Comparison of ENCODE assay signal across 8 mouse cellular contexts in genomic region chr2:156112080-156112423, GRCm38 (mm10). TPM values are rescaled to one million over a fixed set of nuclear protein-coding genes. Genes with fewer than 3 reads are reported as not detected.
DNase-seq lines count a peak whose midpoint lies in the region; ATAC-seq and TF ChIP-seq lines count a peak whose summit lies in the region.
"Not testable (repeated sequence)": the region's sequence is repeated elsewhere in the genome, so short reads cannot be mapped to it uniquely, and the experiment has no call there.

No protein-coding gene starts in this region.

- H3K9me3 ChIP-seq in ES-E14 (ENCODE audit: control insufficient read depth, insufficient read depth, low read depth, low read length); embryonic facial prominence, embryonic 15.5 days (replicated peaks); heart, embryonic 10.5 days; hindbrain, embryonic 15.5 days; liver, embryonic 16.5 days (replicated peaks; ENCODE audit: control insufficient read depth, low read length); midbrain, embryonic 14.5 days (ENCODE audit: control insufficient read depth, low read length); stomach, embryonic 14.5 days (ENCODE audit: control insufficient read depth, low read depth, low read length): not testable (repeated sequence)

- H3K27ac ChIP-seq in ES-E14 (ENCODE audit: insufficient read depth, low read depth, low read length, poor library complexity, severe bottlenecking) = not testable (repeated sequence)
- H3K27ac ChIP-seq in embryonic facial prominence, embryonic 15.5 days (replicated peaks) = peak overlapping the region; percentile 94
- H3K27ac ChIP-seq in heart, embryonic 10.5 days = peak overlapping the region; percentile 99
- peak overlapping the region; percentile 96 for H3K27ac ChIP-seq in hindbrain, embryonic 15.5 days (replicated peaks)
- H3K27ac ChIP-seq in left cerebral cortex, adult 2 months = peak overlapping the region; percentile 97; the same call in 1 of the 2 replicates
- H3K27ac ChIP-seq in liver, embryonic 16.5 days (ENCODE audit: low read length) = peak overlapping the region; percentile 72
- H3K27ac ChIP-seq in midbrain, embryonic 14.5 days (replicated peaks; ENCODE audit: low read depth, low read length) = peak overlapping the region; percentile 92
- peak overlapping the region; percentile 90; the same call in 1 of the 2 replicates for H3K27ac ChIP-seq in stomach, embryonic 14.5 days (ENCODE audit: low read length)

- H3K9ac ChIP-seq in ES-E14 (ENCODE audit: insufficient read depth, low read depth, low read length, poor library complexity, severe bottlenecking) = peak overlapping the region; percentile 57; the same call in 1 of the 2 replicates
- not testable (repeated sequence) for H3K9ac ChIP-seq in embryonic facial prominence, embryonic 15.5 days
- peak overlapping the region; percentile 89; the same call in 1 of the 2 replicates for H3K9ac ChIP-seq in hindbrain, embryonic 15.5 days
- peak overlapping the region; percentile 80 for H3K9ac ChIP-seq in liver, embryonic 16.5 days (ENCODE audit: low read depth, low read length)
- peak overlapping the region; percentile 96; the same call in 1 of the 2 replicates for H3K9ac ChIP-seq in midbrain, embryonic 14.5 days (replicated peaks; ENCODE audit: low read length)
- H3K9ac ChIP-seq in stomach, embryonic 14.5 days (replicated peaks; ENCODE audit: low read depth, low read length) = peak overlapping the region; percentile 99; the same call in 1 of the 2 replicates

- not testable (repeated sequence) for ATAC-seq in embryonic facial prominence, embryonic 15.5 days (ENCODE audit: insufficient number of reproducible peaks, low FRiP score, low TSS enrichment, low read depth); hindbrain, embryonic 15.5 days (ENCODE audit: low FRiP score, low read depth); liver, embryonic 16.5 days (ENCODE audit: low read depth); midbrain, embryonic 14.5 days (ENCODE audit: low FRiP score, low TSS enrichment); stomach, embryonic 14.5 days (ENCODE audit: insufficient number of reproducible peaks, insufficient read depth, low FRiP score, low read depth)

- not testable (repeated sequence) for H3K36me3 ChIP-seq in ES-E14 (ENCODE audit: control insufficient read depth, insufficient read depth, low read length, poor library complexity, severe bottlenecking); embryonic facial prominence, embryonic 15.5 days; heart, embryonic 10.5 days; hindbrain, embryonic 15.5 days; liver, embryonic 16.5 days (ENCODE audit: control insufficient read depth, insufficient read depth); midbrain, embryonic 14.5 days (ENCODE audit: control insufficient read depth, insufficient read depth, low read length); stomach, embryonic 14.5 days (ENCODE audit: control insufficient read depth, insufficient read depth, low read length)

- not testable (repeated sequence) for TF ChIP-seq CTCF in left cerebral cortex, adult 2 months (IDR thresholded peaks at IDR 0.05)

- intact Hi-C loops in left cerebral cortex, adult 2 months (cut with DNase I) = not testable (repeated sequence)

- H3K27me3 ChIP-seq in embryonic facial prominence, embryonic 15.5 days; heart, embryonic 10.5 days (ENCODE audit: insufficient read depth, poor library complexity, severe bottlenecking); hindbrain, embryonic 15.5 days; liver, embryonic 16.5 days (ENCODE audit: control insufficient read depth, insufficient read depth, low read depth, low read length); midbrain, embryonic 14.5 days (ENCODE audit: control insufficient read depth, insufficient read depth, low read length); stomach, embryonic 14.5 days (ENCODE audit: control insufficient read depth, insufficient read depth, low read length): not testable (repeated sequence)

- H3K4me1 ChIP-seq in ES-E14 (ENCODE audit: control insufficient read depth in 2 of 2, insufficient read depth in 2 of 2, low read length in 2 of 2, poor library complexity in 1 of 2); embryonic facial prominence, embryonic 15.5 days; heart, embryonic 10.5 days; stomach, embryonic 14.5 days (ENCODE audit: control insufficient read depth, insufficient read depth, low read length): not testable (repeated sequence)
- peaks cover 18% of the 10 kb centered on the region for H3K4me1 ChIP-seq in hindbrain, embryonic 15.5 days (replicated peaks)
- H3K4me1 ChIP-seq in liver, embryonic 16.5 days (ENCODE audit: control insufficient read depth, low read depth, low read length) = peaks cover 11% of the 10 kb centered on the region
- peaks cover 16% of the 10 kb centered on the region for H3K4me1 ChIP-seq in midbrain, embryonic 14.5 days (ENCODE audit: control insufficient read depth, insufficient read depth, low read length)

- in situ Hi-C loops in ES-E14 (cut with MboI; ENCODE audit: low sequenced_read_pairs in 2 of 2, unreplicated experiment in 2 of 2) = not testable (repeated sequence)

- WGBS in embryonic facial prominence, embryonic 15.5 days = 28% methylated on average over 5 of the region's 5 CpGs
- WGBS in heart, embryonic 10.5 days = 24% methylated on average over 5 of the region's 5 CpGs
- WGBS in hindbrain, embryonic 15.5 days = 25% methylated on average over 5 of the region's 5 CpGs
- WGBS in liver, embryonic 16.5 days (ENCODE audit: insufficient replicate concordance) = 14% methylated on average over 5 of the region's 5 CpGs
- WGBS in midbrain, embryonic 14.5 days = 19% methylated on average over 5 of the region's 5 CpGs
- WGBS in stomach, embryonic 14.5 days = 20% methylated on average over 5 of the region's 5 CpGs

- not testable (repeated sequence) for DNase-seq in ES-E14 (ENCODE audit: low read depth, low spot score); heart, embryonic 10.5 days (ENCODE audit: low spot score); left cerebral cortex, adult 2 months (ENCODE audit: extremely low spot score in 1 of 2, low spot score in 2 of 2); midbrain, embryonic 14.5 days

- H3K4me3 ChIP-seq in ES-E14 (ENCODE audit: insufficient read depth in 1 of 2, low read depth in 1 of 2, low read length in 2 of 2, poor library complexity in 1 of 2, severe bottlenecking in 1 of 2) = peak overlapping the region; percentile 28 to 70; a peak in 2 of 4 replicates
- peak overlapping the region; percentile 91 for H3K4me3 ChIP-seq in embryonic facial prominence, embryonic 15.5 days (replicated peaks)
- H3K4me3 ChIP-seq in heart, embryonic 10.5 days = peak overlapping the region; percentile 97
- peak overlapping the region; percentile 94 for H3K4me3 ChIP-seq in hindbrain, embryonic 15.5 days
- H3K4me3 ChIP-seq in left cerebral cortex, adult 2 months = peak overlapping the region; percentile 97
- peak overlapping the region; percentile 88 for H3K4me3 ChIP-seq in liver, embryonic 16.5 days (ENCODE audit: low read depth, low read length)
- H3K4me3 ChIP-seq in midbrain, embryonic 14.5 days (replicated peaks; ENCODE audit: low read depth, low read length) = peak overlapping the region; percentile 97
- H3K4me3 ChIP-seq in stomach, embryonic 14.5 days (ENCODE audit: low read depth, low read length) = peak overlapping the region; percentile 97

- H3K4me2 ChIP-seq in embryonic facial prominence, embryonic 15.5 days (replicated peaks) = peak overlapping the region; percentile 49
- H3K4me2 ChIP-seq in hindbrain, embryonic 15.5 days = peak overlapping the region; percentile 74
- peak overlapping the region; percentile 81 for H3K4me2 ChIP-seq in liver, embryonic 16.5 days (ENCODE audit: low read depth, low read length)
- H3K4me2 ChIP-seq in midbrain, embryonic 14.5 days (ENCODE audit: low read length) = peak overlapping the region; percentile 74
- peak overlapping the region; percentile 44 for H3K4me2 ChIP-seq in stomach, embryonic 14.5 days (replicated peaks; ENCODE audit: low read depth, low read length)

RNA-seq across cellular contexts. Expression of gene Rbm12, which starts 0.3 kb away (rescaled TPM):
- total RNA-seq in ES-E14 (2012; rRNA removed) = 21.8 and 22.1 TPM in 2 replicates
- polyA plus RNA-seq in embryonic facial prominence, embryonic 15.5 days (2015; fragmentation: Nextera tagmentation; extraction: Ambion mirVana) = 23.9 and 24.1 TPM in 2 replicates
- 33.0 and 35.1 TPM in 2 replicates for polyA plus RNA-seq in heart, embryonic 10.5 days (2016; fragmentation: Nextera tagmentation; extraction: Ambion mirVana)
- 17.7 and 23.0 TPM in 2 replicates for polyA plus RNA-seq in hindbrain, embryonic 15.5 days (2015; fragmentation: Nextera tagmentation; extraction: Ambion mirVana)
- total RNA-seq in left cerebral cortex, adult 2 months (2021) = 10 to 100 TPM; 27.7 to 36.0 TPM
- 7.8 and 8.9 TPM in 2 replicates for polyA plus RNA-seq in liver, embryonic 16.5 days (2015; fragmentation: Nextera tagmentation; extraction: Ambion mirVana)
- 23.6 and 34.0 TPM in 2 replicates for polyA plus RNA-seq in midbrain, embryonic 14.5 days (2014; fragmentation: Nextera tagmentation; extraction: Ambion mirVana)
- polyA plus RNA-seq in stomach, embryonic 14.5 days (2014; fragmentation: Nextera tagmentation; extraction: Ambion mirVana) = 30.1 and 31.5 TPM in 2 replicates

RNA-seq across cellular contexts. Expression of gene Cpne1, which starts 0.3 kb away (rescaled TPM):
- 42.8 and 66.1 TPM in 2 replicates for total RNA-seq in ES-E14 (2012; rRNA removed)
- polyA plus RNA-seq in embryonic facial prominence, embryonic 15.5 days (2015; fragmentation: Nextera tagmentation; extraction: Ambion mirVana) = 53.5 and 56.3 TPM in 2 replicates
- polyA plus RNA-seq in heart, embryonic 10.5 days (2016; fragmentation: Nextera tagmentation; extraction: Ambion mirVana) = 42.6 and 55.3 TPM in 2 replicates
- polyA plus RNA-seq in hindbrain, embryonic 15.5 days (2015; fragmentation: Nextera tagmentation; extraction: Ambion mirVana) = 26.9 and 28.7 TPM in 2 replicates
- total RNA-seq in left cerebral cortex, adult 2 months (2021) = 10 to 100 TPM; 26.3 to 33.0 TPM
- polyA plus RNA-seq in liver, embryonic 16.5 days (2015; fragmentation: Nextera tagmentation; extraction: Ambion mirVana) = 19.4 and 22.6 TPM in 2 replicates
- 21.4 and 23.2 TPM in 2 replicates for polyA plus RNA-seq in midbrain, embryonic 14.5 days (2014; fragmentation: Nextera tagmentation; extraction: Ambion mirVana)
- polyA plus RNA-seq in stomach, embryonic 14.5 days (2014; fragmentation: Nextera tagmentation; extraction: Ambion mirVana) = 59.5 and 60.1 TPM in 2 replicates

RNA-seq across cellular contexts. Expression of gene Gm28036, which starts 14.8 kb away (rescaled TPM):
- total RNA-seq in ES-E14 (2012; rRNA removed) = 19.5 and 23.0 TPM in 2 replicates
- 17.0 and 17.2 TPM in 2 replicates for polyA plus RNA-seq in embryonic facial prominence, embryonic 15.5 days (2015; fragmentation: Nextera tagmentation; extraction: Ambion mirVana)
- 12.4 and 18.4 TPM in 2 replicates for polyA plus RNA-seq in heart, embryonic 10.5 days (2016; fragmentation: Nextera tagmentation; extraction: Ambion mirVana)
- polyA plus RNA-seq in hindbrain, embryonic 15.5 days (2015; fragmentation: Nextera tagmentation; extraction: Ambion mirVana) = 16.0 and 19.6 TPM in 2 replicates
- 10 to 100 TPM; 17.5 to 17.7 TPM for total RNA-seq in left cerebral cortex, adult 2 months (2021)
- 5.4 and 6.2 TPM in 2 replicates for polyA plus RNA-seq in liver, embryonic 16.5 days (2015; fragmentation: Nextera tagmentation; extraction: Ambion mirVana)
- polyA plus RNA-seq in midbrain, embryonic 14.5 days (2014; fragmentation: Nextera tagmentation; extraction: Ambion mirVana) = 5.8 and 19.2 TPM in 2 replicates
- 11.0 and 17.6 TPM in 2 replicates for polyA plus RNA-seq in stomach, embryonic 14.5 days (2014; fragmentation: Nextera tagmentation; extraction: Ambion mirVana)

RNA-seq across cellular contexts. Expression of gene Romo1, which starts 31.8 kb away (rescaled TPM):
- total RNA-seq in ES-E14 (2012; rRNA removed) = 211 and 216 TPM in 2 replicates
- polyA plus RNA-seq in embryonic facial prominence, embryonic 15.5 days (2015; fragmentation: Nextera tagmentation; extraction: Ambion mirVana) = 389 and 403 TPM in 2 replicates
- polyA plus RNA-seq in heart, embryonic 10.5 days (2016; fragmentation: Nextera tagmentation; extraction: Ambion mirVana) = 431 and 437 TPM in 2 replicates
- 439 and 455 TPM in 2 replicates for polyA plus RNA-seq in hindbrain, embryonic 15.5 days (2015; fragmentation: Nextera tagmentation; extraction: Ambion mirVana)
- total RNA-seq in left cerebral cortex, adult 2 months (2021) = 100 to 1,000 TPM; 142 to 153 TPM
- polyA plus RNA-seq in liver, embryonic 16.5 days (2015; fragmentation: Nextera tagmentation; extraction: Ambion mirVana) = 180 and 191 TPM in 2 replicates
- 413 and 563 TPM in 2 replicates for polyA plus RNA-seq in midbrain, embryonic 14.5 days (2014; fragmentation: Nextera tagmentation; extraction: Ambion mirVana)
- polyA plus RNA-seq in stomach, embryonic 14.5 days (2014; fragmentation: Nextera tagmentation; extraction: Ambion mirVana) = 380 and 418 TPM in 2 replicates

RNA-seq across cellular contexts. Expression of gene Nfs1, which starts 31.9 kb away (rescaled TPM):
- total RNA-seq in ES-E14 (2012; rRNA removed) = 40.2 and 41.6 TPM in 2 replicates
- 42.0 and 44.1 TPM in 2 replicates for polyA plus RNA-seq in embryonic facial prominence, embryonic 15.5 days (2015; fragmentation: Nextera tagmentation; extraction: Ambion mirVana)
- polyA plus RNA-seq in heart, embryonic 10.5 days (2016; fragmentation: Nextera tagmentation; extraction: Ambion mirVana) = 54.5 and 65.2 TPM in 2 replicates
- 33.9 and 35.2 TPM in 2 replicates for polyA plus RNA-seq in hindbrain, embryonic 15.5 days (2015; fragmentation: Nextera tagmentation; extraction: Ambion mirVana)
- 10 to 100 TPM; 36.3 to 42.0 TPM for total RNA-seq in left cerebral cortex, adult 2 months (2021)
- 44.5 and 44.7 TPM in 2 replicates for polyA plus RNA-seq in liver, embryonic 16.5 days (2015; fragmentation: Nextera tagmentation; extraction: Ambion mirVana)
- polyA plus RNA-seq in midbrain, embryonic 14.5 days (2014; fragmentation: Nextera tagmentation; extraction: Ambion mirVana) = 29.7 and 30.8 TPM in 2 replicates
- polyA plus RNA-seq in stomach, embryonic 14.5 days (2014; fragmentation: Nextera tagmentation; extraction: Ambion mirVana) = 41.5 and 44.6 TPM in 2 replicates
